Mouse (Mus musculus) CH12.LX (cell line): ENCODE data around the gene Hes1. TPM values are rescaled to one million over a fixed set of nuclear protein-coding genes. Genes with fewer than 3 reads are reported as not detected.
A peak's percentile ranks its signal among the peaks of the same experiment; 100 is the strongest.

Experiments
- DNase-seq: peaks from one replicate; pipeline ENCODE4 v3.0.0-alpha.2; 2013; ENCODE audit errors: extremely low read depth
- H3K27ac ChIP-seq: 2 replicates; pipeline ENCODE4 v1.5.1; 2012; ENCODE audit warnings: low read depth, mild to moderate bottlenecking, control low read depth, moderate library complexity; ENCODE audit not compliant: insufficient read depth
- H3K27me3 ChIP-seq: replicated peaks from 2 replicates; pipeline ENCODE3; 2012; ENCODE audit warnings: inconsistent platforms
- H3K36me3 ChIP-seq, 2 experiments: replicated peaks in 1 of 2; 2 replicates each; pipeline versions ENCODE3 to v1.6.1; 2012; ENCODE audit warnings: inconsistent platforms in 1 of 2, low read length in 1 of 2, mild to moderate bottlenecking in 1 of 2, mixed read lengths in 1 of 2, moderate library complexity in 1 of 2; ENCODE audit not compliant: control insufficient read depth in 1 of 2, insufficient read depth in 1 of 2
- H3K4me1 ChIP-seq, 2 experiments: 2 replicates each; pipeline ENCODE4 v1.6.1; 2012; ENCODE audit warnings: inconsistent platforms in 1 of 2, moderate library complexity in 1 of 2; ENCODE audit not compliant: insufficient read depth in 2 of 2, control insufficient read depth in 1 of 2
- H3K4me2 ChIP-seq: 2 replicates; pipeline ENCODE4 v1.6.1; 2012; ENCODE audit warnings: low read depth, mild to moderate bottlenecking, control low read depth; ENCODE audit not compliant: poor library complexity, insufficient read depth, severe bottlenecking
- H3K4me3 ChIP-seq, 3 experiments: fragments of 150-350 bp in 1 of 3; sonication (generic) in 1 of 3; replicated peaks in 1 of 3; 2 replicates each; pipeline versions ENCODE3 to v1.5.1; 2011 to 2012; ENCODE audit warnings: low read depth in 2 of 3, low read length in 2 of 3, mild to moderate bottlenecking in 2 of 3, moderate library complexity in 2 of 3, control low read depth in 1 of 3, improper control_type of control experiment in 1 of 3, inconsistent platforms in 1 of 3, mixed read lengths in 1 of 3; ENCODE audit not compliant: poor library complexity in 1 of 3
- H3K79me2 ChIP-seq: replicated peaks from 2 replicates; pipeline ENCODE4 v1.6.1; 2012; ENCODE audit warnings: mild to moderate bottlenecking, moderate library complexity; ENCODE audit not compliant: control insufficient read depth, poor library complexity, insufficient read depth, severe bottlenecking; ENCODE audit errors: extremely low read depth
- H3K9ac ChIP-seq: 2 replicates; pipeline ENCODE4 v1.6.1; 2012; ENCODE audit warnings: low read depth, mild to moderate bottlenecking, control low read depth, moderate library complexity; ENCODE audit not compliant: insufficient read depth
- H3K9me3 ChIP-seq: replicated peaks from 2 replicates; pipeline ENCODE3; 2012; ENCODE audit warnings: low read length, inconsistent platforms, mixed read lengths
- BHLHE40 ChIP-seq: IDR thresholded peaks from 2 replicates; pipeline ENCODE4 v1.6.1; 2011; ENCODE audit warnings: mild to moderate bottlenecking, low read depth, low read length, improper control_type of control experiment
- CHD2 ChIP-seq: IDR thresholded peaks from 2 replicates; pipeline ENCODE4 v1.6.1; 2011; ENCODE audit warnings: low read length, improper control_type of control experiment
- E2F4 ChIP-seq: IDR thresholded peaks from 2 replicates; pipeline ENCODE4 v1.6.1; 2011; ENCODE audit warnings: low read depth, low read length, improper control_type of control experiment; ENCODE audit not compliant: insufficient replicate concordance
- ELF1 ChIP-seq: IDR thresholded peaks from 2 replicates; pipeline ENCODE4 v1.6.1; 2014; ENCODE audit warnings: low read depth, mild to moderate bottlenecking, inconsistent platforms, low read length, improper control_type of control experiment
- EP300 ChIP-seq: IDR thresholded peaks from 2 replicates; pipeline ENCODE4 v1.6.1; 2011; ENCODE audit warnings: low read length, improper control_type of control experiment
- ETS1 ChIP-seq: conservative IDR thresholded peaks from 2 replicates; pipeline ENCODE4 v1.6.1; 2012; ENCODE audit warnings: low read depth, mild to moderate bottlenecking, inconsistent platforms, low read length, improper control_type of control experiment, moderate library complexity
- GABPA ChIP-seq: IDR thresholded peaks from 2 replicates; pipeline ENCODE4 v1.6.1; 2012; ENCODE audit warnings: low read depth, low read length, improper control_type of control experiment, inconsistent platforms; ENCODE audit not compliant: insufficient replicate concordance
- HCFC1 ChIP-seq: IDR thresholded peaks from 2 replicates; pipeline ENCODE4 v1.6.1; 2012; ENCODE audit warnings: low read depth, mild to moderate bottlenecking, inconsistent platforms, low read length, improper control_type of control experiment
- IRF4 ChIP-seq: IDR thresholded peaks from 2 replicates; pipeline ENCODE4 v1.6.1; 2014; ENCODE audit warnings: low read depth, mild to moderate bottlenecking, inconsistent platforms, low read length, improper control_type of control experiment
- JUN ChIP-seq: IDR thresholded peaks from 2 replicates; pipeline ENCODE4 v1.6.1; 2011; ENCODE audit warnings: low read depth, mild to moderate bottlenecking, low read length, improper control_type of control experiment, moderate library complexity; ENCODE audit not compliant: insufficient read depth
- JUND ChIP-seq: conservative IDR thresholded peaks from 2 replicates; pipeline ENCODE4 v1.6.1; 2011; ENCODE audit warnings: low read depth, low read length, improper control_type of control experiment
- MAFK ChIP-seq: IDR thresholded peaks from 2 replicates; pipeline ENCODE4 v1.6.1; 2011; ENCODE audit warnings: low read length, improper control_type of control experiment; ENCODE audit not compliant: insufficient replicate concordance
- MAZ ChIP-seq: IDR thresholded peaks from 2 replicates; pipeline ENCODE4 v1.6.1; 2012; ENCODE audit warnings: low read depth, mild to moderate bottlenecking, inconsistent platforms, low read length, improper control_type of control experiment, moderate library complexity
- MEF2A ChIP-seq: IDR thresholded peaks from 2 replicates; pipeline ENCODE4 v1.6.1; 2014; ENCODE audit warnings: low read depth, mild to moderate bottlenecking, inconsistent platforms, low read length, improper control_type of control experiment, borderline replicate concordance
- MXI1 ChIP-seq: IDR thresholded peaks from 2 replicates; pipeline ENCODE4 v1.6.1; 2011; ENCODE audit warnings: mild to moderate bottlenecking, low read depth, low read length, improper control_type of control experiment
- MYC ChIP-seq: IDR thresholded peaks from 2 replicates; pipeline ENCODE4 v1.6.1; 2011; ENCODE audit warnings: low read depth, mild to moderate bottlenecking, improper control_type of control experiment, low read length
- NRF1 ChIP-seq: IDR thresholded peaks from 2 replicates; pipeline ENCODE4 v1.6.1; 2014; ENCODE audit warnings: low read depth, mild to moderate bottlenecking, inconsistent platforms, low read length, improper control_type of control experiment, moderate library complexity
- PAX5 ChIP-seq: IDR thresholded peaks from 2 replicates; pipeline ENCODE4 v1.6.1; 2012; ENCODE audit warnings: low read length, inconsistent platforms, mixed read lengths
- POLR2A ChIP-seq: IDR thresholded peaks from 2 replicates; pipeline ENCODE4 v1.6.1; 2011; ENCODE audit warnings: low read depth, mild to moderate bottlenecking, improper control_type of control experiment, low read length
- POLR2AphosphoS2 ChIP-seq: IDR thresholded peaks from 2 replicates; pipeline ENCODE4 v1.6.1; 2011; ENCODE audit warnings: low read depth, low read length, improper control_type of control experiment
- RAD21 ChIP-seq: IDR thresholded peaks from 2 replicates; pipeline ENCODE4 v1.6.1; 2011; ENCODE audit warnings: low read depth, mild to moderate bottlenecking, low read length, improper control_type of control experiment, moderate library complexity
- SIN3A ChIP-seq: IDR thresholded peaks from 2 replicates; pipeline ENCODE4 v1.6.1; 2012; ENCODE audit warnings: low read length, improper control_type of control experiment, inconsistent platforms
- SMC3 ChIP-seq: IDR thresholded peaks from 2 replicates; pipeline ENCODE4 v1.6.1; 2011; ENCODE audit warnings: low read depth, low read length, improper control_type of control experiment
- TBP ChIP-seq: conservative IDR thresholded peaks from 2 replicates; pipeline ENCODE4 v1.6.1; 2011; ENCODE audit warnings: low read depth, low read length, improper control_type of control experiment
- TCF12 ChIP-seq: IDR thresholded peaks from 2 replicates; pipeline ENCODE4 v1.6.1; 2014; ENCODE audit warnings: low read depth, mild to moderate bottlenecking, inconsistent platforms, low read length, improper control_type of control experiment
- ZC3H11A ChIP-seq: IDR thresholded peaks from 2 replicates; pipeline ENCODE4 v1.6.1; 2012; ENCODE audit warnings: low read depth, mild to moderate bottlenecking, inconsistent platforms, low read length, improper control_type of control experiment
- ZMIZ1 ChIP-seq: IDR thresholded peaks from 2 replicates; pipeline ENCODE4 v1.6.1; 2012; ENCODE audit warnings: low read depth, mild to moderate bottlenecking, inconsistent platforms, low read length, improper control_type of control experiment
- ZNF384 ChIP-seq: IDR thresholded peaks from 2 replicates; pipeline ENCODE4 v1.6.1; 2012; ENCODE audit warnings: low read depth, low read length, improper control_type of control experiment, inconsistent platforms
- dilution Hi-C: fragments of 300-500 bp; cut with MboI; formaldehyde crosslinking; loops from 2 replicates; pipeline ENCODE4 v1.14.3; 2020; ENCODE audit warnings: low sequenced_read_pairs; ENCODE audit not compliant: extremely low pct_unique_long_range_greater_than_20kb, extremely low pct_ligation_motif_present
- in situ Hi-C: fragments of 300-500 bp; cut with MboI; formaldehyde crosslinking; loops from 3 replicates; pipeline ENCODE4 v1.14.3; 2019; ENCODE audit warnings: low sequenced_read_pairs, low pct_ligation_motif_present, low pct_unique_long_range_greater_than_20kb, mixed read lengths
- polyA plus RNA-seq: library from polyadenylated mRNA; unstranded; fragments of >175 nt; gene quantifications from 2 replicates; pipeline ENCODE4 v1.2.1, GENCODE M21; 2012; ENCODE audit warnings: low read depth; ENCODE audit not compliant: insufficient read length
- total RNA-seq, 2 experiments: library from RNA; depleted of rRNA; stranded (reverse); fragments of 300-350 nt in 1 of 2; fragments of >200 nt in 1 of 2; gene quantifications; 2 replicates each; pipeline ENCODE4 v1.2.3; 2012 to 2014

Hes1 gene
- total and polyA plus RNA-seq, 3 experiments, result 1.4 to 3.6 (median 1.6) TPM

- peak; percentile 37; the same call in 1 of the 2 replicates for TF ChIP-seq MAZ
- peak; percentile 52 for TF ChIP-seq EP300
- no peak for TF ChIP-seq POLR2A
- TF ChIP-seq ZNF384, result no peak
- TF ChIP-seq MAFK, result no peak
- TF ChIP-seq TCF12, result no peak; the same call in 1 of the 2 replicates
- peak; percentile 58 for TF ChIP-seq IRF4
- TF ChIP-seq CHD2, result 0 out of 2 replicates have a peak, but pooled peaks have one; percentile 9
- no peak for TF ChIP-seq POLR2AphosphoS2
- TF ChIP-seq ETS1, result peak; percentile 68
- TF ChIP-seq SMC3, result no peak
- TF ChIP-seq E2F4, result no peak
- no peak for TF ChIP-seq NRF1
- TF ChIP-seq ZMIZ1, result no peak
- TF ChIP-seq BHLHE40, result peak; percentile 56
- TF ChIP-seq MEF2A, result no peak
- no peak for TF ChIP-seq TBP
- no peak for TF ChIP-seq ELF1
- no peak overlapping the region for H3K9ac ChIP-seq
- no peaks in the 10 kb centered on the region for H3K9me3 ChIP-seq
- in situ Hi-C loops, result no loop called here
- H3K27me3 ChIP-seq, result peaks cover 12% of the 10 kb centered on the region
- H3K4me3 ChIP-seq, result no peak overlapping the region
- peak overlapping the region; percentile 45; the same call in 1 of the 2 replicates for H3K4me2 ChIP-seq
- H3K79me2 ChIP-seq, result no peaks in the 10 kb centered on the region
- dilution Hi-C loops, result no loop called here
- no peaks in the 10 kb centered on the region for H3K36me3 ChIP-seq
- peak overlapping the region; percentile 85; the same call in 1 of the 2 replicates for H3K27ac ChIP-seq
- H3K4me1 ChIP-seq, result peaks cover 32 to 52% of the 10 kb centered on the region in 2 experiments
- DNase-seq, result no peak
Observed at GRCm38 (mm10) chr16:30022352-30022751, 41.8 kb upstream of the Hes1 start.

GRCm38 (mm10) chr16:30022890-30023797, 41.0 kb upstream of the Hes1 start:
- Histone ChIP-seq H3K27me3 (peaks cover 13% of the 10 kb centered on the region), H3K79me2 (no peaks in the 10 kb centered on the region), H3K4me3 (peak overlapping the region in 1 of 3 experiments; percentile 8), H3K9ac (peak overlapping the region; percentile 22), H3K9me3 (no peaks in the 10 kb centered on the region), H3K36me3 (no peaks in the 10 kb centered on the region), H3K27ac (peak overlapping the region; percentile 94), H3K4me2 (peak overlapping the region; percentile 50), H3K4me1 (peaks cover 32 to 57% of the 10 kb centered on the region in 2 experiments)
- dilution Hi-C loops, result no loop called here
- DNase-seq, result peak; percentile 80
- in situ Hi-C loops, result no loop called here
- TF ChIP-seq RAD21 (no peak; the same call in 1 of the 2 replicates), TCF12 (peak; percentile 75), POLR2A (peak; percentile 30; the same call in 1 of the 2 replicates), ZC3H11A (no peak), SIN3A (peak; percentile 70), GABPA (no peak), MEF2A (peak; percentile 50; the same call in 1 of the 2 replicates), TBP (0 out of 2 replicates have a peak, but pooled peaks have one; percentile 24), HCFC1 (0 out of 2 replicates have a peak, but pooled peaks have one; percentile 23), CHD2 (peak; percentile 57; the same call in 1 of the 2 replicates), PAX5 (no peak), JUN (peak; percentile 29; the same call in 1 of the 2 replicates), MAZ (peak; percentile 92; the same call in 1 of the 2 replicates), JUND (no peak; the same call in 1 of the 2 replicates), IRF4 (peak; percentile 91), EP300 (peak; percentile 93), ELF1 (peak; percentile 51; the same call in 1 of the 2 replicates), MYC (peak; percentile 52; the same call in 1 of the 2 replicates), ZNF384 (no peak), MXI1 (no peak)
